23 mouse cellular contexts compared by ENCODE assay signal in genomic region chr17:79784256-79784870, GRCm38 (mm10).
DNase-seq lines count a peak whose midpoint lies in the region; ATAC-seq and TF ChIP-seq lines count a peak whose summit lies in the region.
"Had no signal": no experiment of that assay in that cellular context is flagged by ENCODE, and none has a peak within 500 bp of the region (broad histone marks: within the 10 kb centered on the region; RNA-seq: fewer than 3 reads in every experiment).

No protein-coding gene starts in this region.

- peak; percentile 17; the same call in 1 of the 2 replicates for ATAC-seq in kidney, embryonic 16.5 days (ENCODE audit: low FRiP score, low TSS enrichment)
- ATAC-seq in lung, postnatal 0 days = peak; percentile 34; the same call in 1 of the 2 replicates
- ATAC-seq: forebrain, embryonic 15.5 days; Patski had no signal

- no peak overlapping the region for H3K4me2 ChIP-seq in kidney, embryonic 16.5 days (replicated peaks; ENCODE audit: low read depth, low read length)
- no peak overlapping the region for H3K4me2 ChIP-seq in lung, postnatal 0 days (replicated peaks; ENCODE audit: low read depth, low read length)
- H3K4me2 ChIP-seq: embryonic facial prominence, embryonic 12.5 days; embryonic facial prominence, embryonic 15.5 days; forebrain, embryonic 12.5 days; forebrain, embryonic 15.5 days; hindbrain, embryonic 12.5 days; hindbrain, embryonic 15.5 days had no signal

- peak overlapping the region; percentile 47 for H3K27ac ChIP-seq in kidney, embryonic 16.5 days (ENCODE audit: low read length)
- H3K27ac ChIP-seq in lung, postnatal 0 days (ENCODE audit: low read length) = no peak overlapping the region
- no peak overlapping the region for H3K27ac ChIP-seq in forebrain, embryonic 10.5 days
- H3K27ac ChIP-seq: embryonic facial prominence, embryonic 12.5 days; embryonic facial prominence, embryonic 15.5 days; forebrain, embryonic 12.5 days; forebrain, embryonic 15.5 days; heart, adult 2 months; heart, embryonic 10.5 days; hindbrain, embryonic 12.5 days; hindbrain, embryonic 15.5 days had no signal

- H3K4me1 ChIP-seq in kidney, embryonic 16.5 days (ENCODE audit: insufficient read depth, low read length) = peaks cover 13% of the 10 kb centered on the region
- H3K4me1 ChIP-seq in lung, postnatal 0 days (ENCODE audit: insufficient read depth, low read depth, low read length) = no peaks in the 10 kb centered on the region
- no peaks in the 10 kb centered on the region for H3K4me1 ChIP-seq in forebrain, embryonic 10.5 days
- H3K4me1 ChIP-seq: embryonic facial prominence, embryonic 12.5 days; embryonic facial prominence, embryonic 15.5 days; forebrain, embryonic 12.5 days; forebrain, embryonic 15.5 days; heart, embryonic 10.5 days; hindbrain, embryonic 12.5 days; hindbrain, embryonic 15.5 days had no signal

- no peak overlapping the region for H3K9ac ChIP-seq in kidney, embryonic 16.5 days (replicated peaks; ENCODE audit: low read length)
- no peak overlapping the region for H3K9ac ChIP-seq in lung, postnatal 0 days (replicated peaks; ENCODE audit: low read depth)
- H3K9ac ChIP-seq: embryonic facial prominence, embryonic 12.5 days; embryonic facial prominence, embryonic 15.5 days; forebrain, embryonic 12.5 days; forebrain, embryonic 15.5 days; hindbrain, embryonic 12.5 days; hindbrain, embryonic 15.5 days had no signal

- no peaks in the 10 kb centered on the region for H3K27me3 ChIP-seq in kidney, embryonic 16.5 days (ENCODE audit: insufficient read depth, low read length)
- H3K27me3 ChIP-seq in lung, postnatal 0 days (replicated peaks; ENCODE audit: insufficient read depth, low read length) = no peaks in the 10 kb centered on the region
- no peaks in the 10 kb centered on the region for H3K27me3 ChIP-seq in forebrain, embryonic 10.5 days (ENCODE audit: poor library complexity, severe bottlenecking)
- H3K27me3 ChIP-seq: embryonic facial prominence, embryonic 12.5 days; embryonic facial prominence, embryonic 15.5 days; forebrain, embryonic 12.5 days; forebrain, embryonic 15.5 days; hindbrain, embryonic 12.5 days; hindbrain, embryonic 15.5 days; Patski had no signal

- peaks cover 7% of the 10 kb centered on the region; the same call in 1 of the 2 replicates for H3K9me3 ChIP-seq in kidney, embryonic 16.5 days (ENCODE audit: low read length)
- no peaks in the 10 kb centered on the region for H3K9me3 ChIP-seq in lung, postnatal 0 days (ENCODE audit: low read length)
- peaks cover 18% of the 10 kb centered on the region for H3K9me3 ChIP-seq in forebrain, embryonic 10.5 days
- H3K9me3 ChIP-seq: embryonic facial prominence, embryonic 12.5 days; embryonic facial prominence, embryonic 15.5 days; heart, embryonic 10.5 days; hindbrain, embryonic 15.5 days had no signal

- no peaks in the 10 kb centered on the region for H3K36me3 ChIP-seq in kidney, embryonic 16.5 days (ENCODE audit: insufficient read depth, low read length)
- H3K36me3 ChIP-seq in lung, postnatal 0 days (ENCODE audit: insufficient read depth, low read length) = no peaks in the 10 kb centered on the region
- H3K36me3 ChIP-seq in forebrain, embryonic 10.5 days (replicated peaks) = no peaks in the 10 kb centered on the region
- H3K36me3 ChIP-seq: embryonic facial prominence, embryonic 12.5 days; embryonic facial prominence, embryonic 15.5 days; forebrain, embryonic 12.5 days; forebrain, embryonic 15.5 days; heart, embryonic 10.5 days; hindbrain, embryonic 12.5 days; hindbrain, embryonic 15.5 days had no signal

- no peak overlapping the region for H3K4me3 ChIP-seq in kidney, embryonic 16.5 days (ENCODE audit: low read length)
- no peak overlapping the region for H3K4me3 ChIP-seq in lung, postnatal 0 days (ENCODE audit: low read depth, low read length)
- H3K4me3 ChIP-seq in forebrain, embryonic 10.5 days = no peak overlapping the region
- H3K4me3 ChIP-seq: embryonic facial prominence, embryonic 12.5 days; embryonic facial prominence, embryonic 15.5 days; forebrain, embryonic 12.5 days; forebrain, embryonic 15.5 days; heart, adult 2 months; heart, embryonic 10.5 days; hindbrain, embryonic 12.5 days; hindbrain, embryonic 15.5 days had no signal

- 36% methylated on average over 6 of the region's 6 CpGs for WGBS in kidney, embryonic 16.5 days
- WGBS in lung, postnatal 0 days = 63% methylated on average over 6 of the region's 6 CpGs
- 94% methylated on average over 6 of the region's 6 CpGs for WGBS in forebrain, embryonic 10.5 days

- no peak for TF ChIP-seq CTCF in lung, postnatal 0 days (IDR thresholded peaks at IDR 0.05)

- DNase-seq in adrenal gland, postnatal 14 days = peak; percentile 32
- no peak for DNase-seq in adrenal gland, adult 18-20 months (ENCODE audit: low spot score in 2 of 2)
- no peak for DNase-seq in kidney, postnatal 14 days
- peak; percentile 14 for DNase-seq in lung, postnatal 0 days (ENCODE audit: low spot score)
- DNase-seq in lung, postnatal 14 days = no peak
- DNase-seq in adipocyte (ENCODE audit: low spot score) = peak; percentile 62
- no peak for DNase-seq in forebrain, embryonic 10.5 days (ENCODE audit: extremely low spot score, low spot score)
- DNase-seq: adrenal gland, postnatal 36 days; cerebellum, adult 11 months; cerebellum, adult 2 months; cerebellum, adult 9-11 months; cerebellum, postnatal 25 days; gastrocnemius, postnatal 25 days; heart, adult 2 months had no signal

- no peak for TF ChIP-seq EP300 in lung, postnatal 0 days (IDR thresholded peaks at IDR 0.05)

Comparison
In these comparisons a context has a peak if more than half of its experiments do, and no peak if none do; other contexts are left out.
1. DNase-seq: peak in adrenal gland, postnatal 14 days (single experiment), lung, postnatal 0 days (single experiment) and adipocyte (single experiment); none in adrenal gland, adult 18-20 months (0 of 2), kidney, postnatal 14 days (single experiment), lung, postnatal 14 days (single experiment) and forebrain, embryonic 10.5 days (single experiment).